In genomic region chr4:56090796-56091195, GRCm38 (mm10) we compare ENCODE assay signal across 15 mouse cellular contexts.
DNase-seq lines count a peak whose midpoint lies in the region; ATAC-seq and TF ChIP-seq lines count a peak whose summit lies in the region.
"Had no signal": no experiment of that assay in that cellular context is flagged by ENCODE, and none has a peak within 500 bp of the region (broad histone marks: within the 10 kb centered on the region; RNA-seq: fewer than 3 reads in every experiment).

No protein-coding gene starts in this region.

- intact Hi-C loops in left cerebral cortex, postnatal 4 days (cut with DNase I): no loop called here
- intact Hi-C loops in left cerebral cortex, postnatal 36 days (cut with DNase I): no loop called here

- 0 out of 2 replicates have a peak, but pooled peaks cover 4% of the 10 kb centered on the region for H3K4me1 ChIP-seq in forebrain, postnatal 0 days (ENCODE audit: insufficient read depth)
- no peaks in the 10 kb centered on the region for H3K4me1 ChIP-seq in forebrain, embryonic 11.5 days (replicated peaks; ENCODE audit: control insufficient read depth, insufficient read depth, low read length)
- H3K4me1 ChIP-seq: intestine, embryonic 15.5 days had no signal

- DNase-seq in forebrain, postnatal 0 days: no peak
- no peak for DNase-seq in forebrain, embryonic 11.5 days (ENCODE audit: low spot score)
- DNase-seq in left cerebral cortex, postnatal 4 days: peak; percentile 84
- no peak for DNase-seq in left cerebral cortex, postnatal 36 days (ENCODE audit: low spot score in 2 of 2)
- DNase-seq in cerebellum, adult 8-10 months: peak; percentile 31
- peak; percentile 62 for DNase-seq in gastrocnemius, postnatal 25 days
- no peak for DNase-seq in spleen, postnatal 36 days (ENCODE audit: low spot score in 2 of 2)
- DNase-seq: kidney, postnatal 14 days; liver; lung, embryonic 14.5 days had no signal

- H3K4me2 ChIP-seq in forebrain, postnatal 0 days (ENCODE audit: low read depth): no peak overlapping the region
- no peak overlapping the region for H3K4me2 ChIP-seq in forebrain, embryonic 11.5 days (ENCODE audit: low read depth, low read length, severe bottlenecking)
- H3K4me2 ChIP-seq: embryonic facial prominence, embryonic 15.5 days; intestine, embryonic 15.5 days; lung, embryonic 14.5 days had no signal

- peak; percentile 36 for ATAC-seq in forebrain, postnatal 0 days
- no peak for ATAC-seq in forebrain, embryonic 11.5 days (replicated peaks; ENCODE audit: low FRiP score)
- no peak for ATAC-seq in CD4-positive, CD25-positive, alpha-beta regulatory T cell, adult 4 months
- ATAC-seq: intestine, embryonic 15.5 days had no signal

- no peaks in the 10 kb centered on the region for H3K27me3 ChIP-seq in forebrain, postnatal 0 days (ENCODE audit: insufficient read depth, low read length)
- no peaks in the 10 kb centered on the region for H3K27me3 ChIP-seq in forebrain, embryonic 11.5 days (ENCODE audit: control insufficient read depth, insufficient read depth, low read length)
- H3K27me3 ChIP-seq: embryonic facial prominence, embryonic 15.5 days; intestine, embryonic 15.5 days had no signal

- H3K9ac ChIP-seq in forebrain, postnatal 0 days: no peak overlapping the region
- no peak overlapping the region for H3K9ac ChIP-seq in forebrain, embryonic 11.5 days (ENCODE audit: low read length)
- H3K9ac ChIP-seq: embryonic facial prominence, embryonic 15.5 days; intestine, embryonic 15.5 days; lung, embryonic 14.5 days had no signal

- no peak for TF ChIP-seq CTCF in forebrain, postnatal 0 days (IDR thresholded peaks at IDR 0.05; ENCODE audit: low read depth)

- no peaks in the 10 kb centered on the region for H3K9me3 ChIP-seq in forebrain, postnatal 0 days (ENCODE audit: low read length)
- no peaks in the 10 kb centered on the region for H3K9me3 ChIP-seq in forebrain, embryonic 11.5 days (ENCODE audit: control insufficient read depth, low read length)
- H3K9me3 ChIP-seq: embryonic facial prominence, embryonic 15.5 days; intestine, embryonic 15.5 days had no signal

- H3K27ac ChIP-seq in forebrain, postnatal 0 days (ENCODE audit: low read depth, low read length): no peak overlapping the region
- no peak overlapping the region for H3K27ac ChIP-seq in forebrain, embryonic 11.5 days (ENCODE audit: low read depth, low read length)
- H3K27ac ChIP-seq: embryonic facial prominence, embryonic 15.5 days; intestine, embryonic 15.5 days; left cerebral cortex, adult 2 months had no signal

- H3K36me3 ChIP-seq in forebrain, postnatal 0 days (ENCODE audit: insufficient read depth): no peaks in the 10 kb centered on the region
- no peaks in the 10 kb centered on the region for H3K36me3 ChIP-seq in forebrain, embryonic 11.5 days (ENCODE audit: control insufficient read depth, insufficient read depth, low read length)
- H3K36me3 ChIP-seq: embryonic facial prominence, embryonic 15.5 days; intestine, embryonic 15.5 days had no signal

- no peak overlapping the region for H3K4me3 ChIP-seq in forebrain, postnatal 0 days (ENCODE audit: low read depth, low read length)
- no peak overlapping the region for H3K4me3 ChIP-seq in forebrain, embryonic 11.5 days (ENCODE audit: low read depth, low read length)
- H3K4me3 ChIP-seq: embryonic facial prominence, embryonic 15.5 days; intestine, embryonic 15.5 days; left cerebral cortex, adult 2 months; myocyte had no signal

- WGBS in forebrain, postnatal 0 days: 61% methylated on average over 1 of the region's 1 CpGs
- WGBS in forebrain, embryonic 11.5 days: 92% methylated on average over 1 of the region's 1 CpGs

Comparison
In these comparisons a context has a peak if more than half of its experiments do, and no peak if none do; other contexts are left out.
1. DNase-seq: peak in left cerebral cortex, postnatal 4 days (single experiment), cerebellum, adult 8-10 months (single experiment) and gastrocnemius, postnatal 25 days (single experiment); none in forebrain, postnatal 0 days (single experiment), forebrain, embryonic 11.5 days (single experiment), left cerebral cortex, postnatal 36 days (0 of 2) and spleen, postnatal 36 days (0 of 2).